Mouse (Mus musculus): Measurements from ENCODE around the gene Slc16a4. TPM values are rescaled to one million over a fixed set of nuclear protein-coding genes. Genes with fewer than 3 reads are reported as not detected.

The Slc16a4 gene
- polyA plus RNA-seq, 1 experiment, result 0.14 TPM

- peaks cover 31% of the 10 kb centered on the region for H3K36me3 ChIP-seq (ENCODE audit: control insufficient read depth, insufficient read depth)
- TF ChIP-seq POLR2A (IDR thresholded peaks at IDR 0.05; ENCODE audit: insufficient read length, low read depth) (no peak), CEBPB (IDR thresholded peaks at IDR 0.05; ENCODE audit: insufficient read depth, poor library complexity, severe bottlenecking) (no peak), REST (IDR thresholded peaks at IDR 0.05; ENCODE audit: insufficient read depth, insufficient read length) (no peak), TCF3 (IDR thresholded peaks at IDR 0.05; ENCODE audit: insufficient read length, low read depth) (no peak), SRF (IDR thresholded peaks at IDR 0.05; ENCODE audit: control insufficient read depth, insufficient read length, low read depth) (no peak), TCF12 (IDR thresholded peaks at IDR 0.05; ENCODE audit: insufficient read depth, poor library complexity, severe bottlenecking) (no peak), USF1 (IDR thresholded peaks at IDR 0.05; ENCODE audit: low read depth) (no peak), MYOD1 (IDR thresholded peaks at IDR 0.05; ENCODE audit: control insufficient read depth in 1 of 3, insufficient read length in 2 of 3, low read depth in 2 of 3) (no peak), E2F4 (IDR thresholded peaks at IDR 0.05; ENCODE audit: insufficient read depth) (no peak), POLR2AphosphoS2 (IDR thresholded peaks at IDR 0.05; ENCODE audit: insufficient read length, low read depth) (no peak), MYOG (IDR thresholded peaks at IDR 0.05; ENCODE audit: control insufficient read depth in 1 of 3, insufficient read depth in 1 of 3, insufficient read length in 2 of 3, low read depth in 2 of 3) (no peak), MAX (IDR thresholded peaks at IDR 0.05; ENCODE audit: low read depth) (no peak)
- peaks cover 99% of the 10 kb centered on the region for H3K79me2 ChIP-seq (ENCODE audit: control insufficient read depth, insufficient read depth)
- H3ac ChIP-seq (ENCODE audit: control insufficient read depth, insufficient read length), result no peak overlapping the region
- H3K27me3 ChIP-seq (ENCODE audit: control insufficient read depth, insufficient read depth, insufficient read length), result no peaks in the 10 kb centered on the region
- no peak overlapping the region for H3K4me3 ChIP-seq
- H3K4me2 ChIP-seq (ENCODE audit: low read depth), result no peak overlapping the region
These were observed 30.7 kb downstream of the Slc16a4 start for GRCm38 (mm10) chr3:107321776-107322175.

- Histone ChIP-seq H3K4me3 (no peak overlapping the region), H3K27me3 (ENCODE audit: control insufficient read depth, insufficient read depth, insufficient read length) (no peaks in the 10 kb centered on the region), H3K4me2 (ENCODE audit: low read depth) (no peak overlapping the region), H3K79me2 (ENCODE audit: control insufficient read depth, insufficient read depth) (peaks cover 100% of the 10 kb centered on the region), H3K36me3 (ENCODE audit: control insufficient read depth, insufficient read depth) (peaks cover 59% of the 10 kb centered on the region), H3ac (ENCODE audit: control insufficient read depth, insufficient read length) (no peak overlapping the region)
- no peak for TF ChIP-seq POLR2A (IDR thresholded peaks at IDR 0.05; ENCODE audit: insufficient read length, low read depth)
- no peak for TF ChIP-seq SRF (IDR thresholded peaks at IDR 0.05; ENCODE audit: control insufficient read depth, insufficient read length, low read depth)
- no peak for TF ChIP-seq MYOD1 (IDR thresholded peaks at IDR 0.05; ENCODE audit: control insufficient read depth in 1 of 3, insufficient read length in 2 of 3, low read depth in 2 of 3)
- no peak for TF ChIP-seq REST (IDR thresholded peaks at IDR 0.05; ENCODE audit: insufficient read depth, insufficient read length)
- no peak for TF ChIP-seq E2F4 (IDR thresholded peaks at IDR 0.05; ENCODE audit: insufficient read depth)
- TF ChIP-seq MYOG (IDR thresholded peaks at IDR 0.05; ENCODE audit: control insufficient read depth in 1 of 3, insufficient read depth in 1 of 3, insufficient read length in 2 of 3, low read depth in 2 of 3), result no peak
- no peak for TF ChIP-seq USF1 (IDR thresholded peaks at IDR 0.05; ENCODE audit: low read depth)
- no peak for TF ChIP-seq POLR2AphosphoS2 (IDR thresholded peaks at IDR 0.05; ENCODE audit: insufficient read length, low read depth)
- TF ChIP-seq CEBPB (IDR thresholded peaks at IDR 0.05; ENCODE audit: insufficient read depth, poor library complexity, severe bottlenecking), result no peak
These were observed 35.4 kb downstream of the Slc16a4 start for GRCm38 (mm10) chr3:107326442-107326841.

- Histone ChIP-seq H3ac (ENCODE audit: control insufficient read depth, insufficient read length) (peak overlapping the region; percentile 91), H3K36me3 (ENCODE audit: control insufficient read depth, insufficient read depth) (peaks cover 31% of the 10 kb centered on the region), H3K79me2 (ENCODE audit: control insufficient read depth, insufficient read depth) (peaks cover 69% of the 10 kb centered on the region), H3K4me3 (peak overlapping the region; percentile 87), H3K4me2 (ENCODE audit: low read depth) (peak overlapping the region; percentile 93), H3K27me3 (ENCODE audit: control insufficient read depth, insufficient read depth, insufficient read length) (no peaks in the 10 kb centered on the region)
- TF ChIP-seq TCF3 (IDR thresholded peaks at IDR 0.05; ENCODE audit: insufficient read length, low read depth) (no peak), MAX (IDR thresholded peaks at IDR 0.05; ENCODE audit: low read depth) (no peak), CEBPB (IDR thresholded peaks at IDR 0.05; ENCODE audit: insufficient read depth, poor library complexity, severe bottlenecking) (no peak), MYOD1 (IDR thresholded peaks at IDR 0.05; ENCODE audit: control insufficient read depth in 1 of 3, insufficient read length in 2 of 3, low read depth in 2 of 3) (no peak), POLR2A (IDR thresholded peaks at IDR 0.05; ENCODE audit: insufficient read length, low read depth) (no peak)
These were observed 39.7 kb downstream of the Slc16a4 start for GRCm38 (mm10) chr3:107330503-107331424.

- Histone ChIP-seq H3K4me3 (peak overlapping the region; percentile 87), H3K79me2 (ENCODE audit: control insufficient read depth, insufficient read depth) (peaks cover 59% of the 10 kb centered on the region), H3K4me2 (ENCODE audit: low read depth) (peak overlapping the region; percentile 93), H3K36me3 (ENCODE audit: control insufficient read depth, insufficient read depth) (peaks cover 28% of the 10 kb centered on the region), H3ac (ENCODE audit: control insufficient read depth, insufficient read length) (peak overlapping the region; percentile 91), H3K27me3 (ENCODE audit: control insufficient read depth, insufficient read depth, insufficient read length) (no peaks in the 10 kb centered on the region)
- TF ChIP-seq POLR2AphosphoS2 (IDR thresholded peaks at IDR 0.05; ENCODE audit: insufficient read length, low read depth) (no peak), CEBPB (IDR thresholded peaks at IDR 0.05; ENCODE audit: insufficient read depth, poor library complexity, severe bottlenecking) (no peak), MAX (IDR thresholded peaks at IDR 0.05; ENCODE audit: low read depth) (no peak), SRF (IDR thresholded peaks at IDR 0.05; ENCODE audit: control insufficient read depth, insufficient read length, low read depth) (no peak), REST (IDR thresholded peaks at IDR 0.05; ENCODE audit: insufficient read depth, insufficient read length) (no peak), E2F4 (IDR thresholded peaks at IDR 0.05; ENCODE audit: insufficient read depth) (no peak)
These were observed 40.7 kb downstream of the Slc16a4 start for GRCm38 (mm10) chr3:107331746-107332126.

Data from myocyte (in vitro differentiated cells).